Mouse (Mus musculus): ENCODE data around the gene Arid1b.

The Arid1b gene

GRCm38 (mm10) chr17:5012517-5012916 lies 18.4 kb downstream of the Arid1b start:
- intact Hi-C loops (cut with DNase I), result no loop called here

DNA sequence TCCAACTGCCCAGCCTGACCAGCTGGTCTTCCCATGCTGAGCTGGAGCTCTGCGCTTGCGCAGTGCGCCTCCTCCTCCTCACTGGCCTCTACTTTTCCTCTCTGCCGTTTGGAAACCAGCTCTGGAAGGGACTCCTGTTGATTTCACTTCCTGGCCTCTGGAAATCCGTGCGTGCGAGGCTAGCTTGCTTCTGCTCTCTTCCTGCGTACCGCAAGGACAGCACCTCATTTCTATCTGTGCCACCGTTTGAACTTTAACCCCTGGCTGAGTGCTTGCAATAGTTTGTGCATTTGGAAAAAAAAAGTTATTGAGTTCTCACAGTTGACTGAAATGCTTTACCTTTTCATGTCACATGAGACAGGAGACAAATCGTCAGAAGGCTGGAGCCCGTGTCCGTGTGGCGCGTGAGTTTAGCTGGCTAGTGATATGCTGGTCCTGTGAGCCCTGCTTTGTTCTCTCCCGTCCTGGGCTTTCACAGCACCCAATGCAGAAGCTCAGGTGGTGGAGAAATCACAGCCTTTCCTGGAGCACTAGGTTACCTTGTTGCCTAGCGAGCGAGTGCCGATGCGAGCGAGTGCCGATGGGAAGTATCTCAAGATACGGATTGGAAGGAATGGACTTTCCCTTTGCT lies 20.3 kb downstream of the Arid1b start:
- intact Hi-C loops (cut with DNase I), result no loop called here

DNA sequence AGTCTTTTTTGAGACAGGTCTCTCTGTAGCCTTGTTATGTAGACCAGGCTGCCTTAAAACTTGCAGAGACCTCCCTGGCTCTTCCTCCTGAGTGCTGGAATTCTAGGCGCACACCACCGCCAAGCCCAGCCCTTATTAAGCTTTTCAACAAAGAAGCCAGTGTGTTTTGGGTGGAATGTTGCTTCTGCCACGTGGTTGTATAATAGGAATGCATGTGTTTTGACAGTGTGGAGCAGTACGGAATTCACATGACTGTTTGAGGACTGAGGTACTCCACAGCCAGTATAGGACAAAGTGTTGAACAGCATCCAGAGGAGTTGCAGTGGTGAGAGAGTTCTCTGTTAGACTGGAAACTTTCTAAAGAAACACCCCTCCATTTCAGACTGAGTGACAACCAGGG lies 22.3 kb downstream of the Arid1b start:
- intact Hi-C loops (cut with DNase I), result no loop called here

GRCm38 (mm10) chr17:5017065-5017464 lies 22.9 kb downstream of the Arid1b start:
- intact Hi-C loops (cut with DNase I), result no loop called here

- intact Hi-C loops (cut with DNase I), result no loop called here
These were observed 27.3 kb downstream of the Arid1b start for GRCm38 (mm10) chr17:5021303-5022003.

DNA sequence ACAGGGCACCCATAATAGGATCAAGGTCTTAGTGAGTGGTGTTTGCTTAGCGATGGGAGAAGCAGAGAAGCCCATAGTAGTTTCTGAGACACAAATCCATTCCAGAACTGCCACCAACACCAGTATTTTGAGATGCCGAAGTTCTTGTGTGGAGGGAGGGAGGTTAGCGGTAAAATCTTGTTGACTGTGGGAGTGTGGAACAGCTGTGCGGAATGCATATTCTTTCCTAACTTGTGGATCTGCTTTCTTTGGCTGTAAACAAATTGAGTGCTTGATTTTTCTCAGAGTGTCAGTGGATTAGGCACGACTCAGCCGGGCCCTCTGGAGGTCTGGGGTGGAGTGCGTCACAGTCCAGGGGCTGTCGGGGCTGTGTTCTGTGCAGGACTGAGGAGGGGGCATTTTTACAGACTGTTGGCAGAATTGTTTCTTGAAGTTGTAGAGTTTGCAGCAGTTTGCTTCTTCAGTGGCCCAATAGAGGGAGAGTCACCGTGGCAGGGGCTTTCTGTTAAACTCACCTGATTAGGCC lies 27.9 kb downstream of the Arid1b start:
- intact Hi-C loops (cut with DNase I), result no loop called here

- intact Hi-C loops (cut with DNase I), result no loop called here
These were observed 29.6 kb downstream of the Arid1b start for GRCm38 (mm10) chr17:5023745-5024144.

DNA sequence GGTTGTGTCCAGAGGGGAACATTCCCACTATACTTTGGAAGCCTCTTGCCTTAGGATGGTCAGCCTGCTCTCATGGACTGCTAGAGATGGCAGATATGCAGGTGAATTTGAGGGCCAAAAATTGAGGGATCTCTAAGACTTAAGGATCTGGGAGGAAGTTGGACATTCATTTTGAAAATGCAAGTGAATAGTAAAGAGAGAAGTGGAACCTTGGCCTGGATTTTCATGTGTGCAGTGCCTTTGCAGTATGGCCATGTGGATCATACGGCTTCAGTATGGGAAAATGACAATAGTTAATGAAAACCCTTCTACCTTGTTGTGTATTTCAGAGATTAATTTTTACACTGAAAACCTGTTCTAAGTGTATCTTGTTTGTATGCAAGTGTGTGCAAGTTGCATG lies 31.3 kb downstream of the Arid1b start:
- intact Hi-C loops (cut with DNase I), result no loop called here

DNA sequence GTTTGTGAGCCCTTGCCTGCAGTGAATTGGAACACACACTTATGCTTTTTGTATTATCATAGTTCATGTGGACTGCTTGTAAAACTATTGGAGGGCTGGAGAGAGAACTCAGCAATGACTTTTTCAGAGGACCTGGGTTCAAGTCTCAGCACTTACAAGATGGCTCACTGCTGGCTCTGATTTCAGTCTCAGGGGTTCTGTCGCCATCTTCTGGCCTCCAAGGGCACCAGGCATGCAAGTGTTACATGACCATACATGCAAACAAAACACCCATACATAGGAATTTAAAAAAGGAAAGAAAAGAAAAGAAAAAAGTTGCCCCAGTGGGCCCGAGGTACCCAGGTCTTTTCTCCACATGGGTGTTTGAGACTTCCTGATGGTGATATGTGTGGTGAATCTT lies 32.4 kb downstream of the Arid1b start:
- intact Hi-C loops (cut with DNase I), result no loop called here

DNA sequence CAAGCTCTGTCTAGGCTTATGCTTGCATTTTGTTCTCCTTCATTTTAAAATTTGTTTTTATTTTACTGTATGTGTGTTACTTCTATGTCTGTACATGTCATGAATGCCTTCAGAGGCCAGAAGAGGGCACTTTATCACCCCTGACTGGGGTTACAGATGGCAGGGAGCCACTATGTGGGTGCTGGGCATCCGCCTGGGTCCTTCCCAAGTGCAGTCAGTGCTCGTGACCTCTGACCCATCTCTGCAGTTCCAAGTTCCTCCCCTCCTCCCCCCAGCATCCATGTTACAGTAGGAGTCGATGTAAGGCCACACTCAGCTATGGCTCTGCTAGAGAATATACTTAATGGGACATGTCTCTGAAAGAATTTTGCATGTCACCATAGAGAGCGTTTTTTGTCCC lies 35.0 kb downstream of the Arid1b start:
- intact Hi-C loops (cut with DNase I), result no loop called here

- intact Hi-C loops (cut with DNase I), result no loop called here
These were observed 36.2 kb downstream of the Arid1b start for GRCm38 (mm10) chr17:5030290-5030689.

- intact Hi-C loops (cut with DNase I), result no loop called here
These were observed 39.2 kb downstream of the Arid1b start for GRCm38 (mm10) chr17:5033346-5033745.

DNA sequence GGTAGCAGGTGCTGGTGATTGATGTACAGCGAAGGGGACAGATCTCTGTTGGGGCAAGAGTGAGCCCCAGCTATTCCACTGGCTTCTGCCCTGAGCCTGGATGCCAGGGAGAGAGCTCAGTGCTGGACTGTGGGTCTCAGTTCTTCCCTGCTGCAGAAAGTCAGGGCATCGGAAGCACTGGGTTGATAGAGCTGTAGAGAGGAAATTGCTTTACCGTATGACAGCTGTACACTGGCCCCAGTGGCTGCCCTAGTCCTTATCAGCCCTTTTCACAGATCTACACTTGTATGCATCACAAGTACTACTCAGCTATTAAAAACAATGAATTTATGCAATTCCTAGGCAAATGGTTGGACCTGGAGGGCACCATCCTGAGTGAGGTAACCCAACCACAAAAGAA lies 40.1 kb downstream of the Arid1b start:
- intact Hi-C loops (cut with DNase I), result no loop called here

GRCm38 (mm10) chr17:5036200-5036835 lies 42.2 kb downstream of the Arid1b start:
- intact Hi-C loops (cut with DNase I), result no loop called here

GRCm38 (mm10) chr17:5037199-5037598 lies 43.1 kb downstream of the Arid1b start:
- intact Hi-C loops (cut with DNase I), result no loop called here

DNA sequence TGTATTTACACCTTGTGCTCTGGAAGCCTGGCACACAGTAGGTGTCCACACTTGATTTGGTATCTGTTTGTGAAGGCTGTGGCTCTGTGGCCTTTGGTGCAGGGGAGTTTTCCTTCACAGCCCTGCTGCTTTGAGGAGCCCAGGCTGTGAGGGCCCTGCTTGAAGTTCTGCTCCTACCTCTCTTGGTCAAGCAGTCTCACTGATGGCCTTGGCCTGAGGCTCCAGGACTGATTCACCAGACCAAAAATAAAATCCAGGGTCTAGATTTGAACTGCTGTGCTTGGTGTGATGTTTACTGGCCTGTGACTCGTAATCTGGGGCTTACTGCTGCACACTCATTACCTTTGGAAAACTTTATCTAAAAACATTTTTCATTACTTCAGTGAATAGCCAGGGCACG lies 45.7 kb downstream of the Arid1b start:
- intact Hi-C loops (cut with DNase I), result no loop called here

GRCm38 (mm10) chr17:5043871-5044270 lies 49.7 kb downstream of the Arid1b start:
- intact Hi-C loops (cut with DNase I), result no loop called here

DNA sequence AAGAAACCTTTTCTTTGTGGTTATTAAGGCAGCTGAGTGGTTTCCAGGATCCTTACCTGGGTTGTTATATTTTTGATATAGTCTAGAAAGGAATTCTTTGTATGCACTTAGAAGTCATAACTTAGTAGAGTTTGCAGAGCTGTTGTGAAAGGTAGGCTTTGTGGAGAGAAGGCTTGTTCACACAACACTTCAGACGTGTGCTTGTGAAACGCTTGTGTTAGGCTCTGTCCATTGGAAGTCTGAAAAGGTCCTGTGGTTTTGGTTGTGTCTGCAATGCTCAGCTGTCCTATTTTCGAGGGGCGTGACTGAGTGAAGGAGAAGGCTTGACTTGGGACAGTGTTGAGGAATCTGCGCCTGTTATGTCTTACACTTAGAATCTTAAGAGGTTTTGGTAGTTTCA lies 51.5 kb downstream of the Arid1b start:
- intact Hi-C loops (cut with DNase I), result no loop called here

DNA sequence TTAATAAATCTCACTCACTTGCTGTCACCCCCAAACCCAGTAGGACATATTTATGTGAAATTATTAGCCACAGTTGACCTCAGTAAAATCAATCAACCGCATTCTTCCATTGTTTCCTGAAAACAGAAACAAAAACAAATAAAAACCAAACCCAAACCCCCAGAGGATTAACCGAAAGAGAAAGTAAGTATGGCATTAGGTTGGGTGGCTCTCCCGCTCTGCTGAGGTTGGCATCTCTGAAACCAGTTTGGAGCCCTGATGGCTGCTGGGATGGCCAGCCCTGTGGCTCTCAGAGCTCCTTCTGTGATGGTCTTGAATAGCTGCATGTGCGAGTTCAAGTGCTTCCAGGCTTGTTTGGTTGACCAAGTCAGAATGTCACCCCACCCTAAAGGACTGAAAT lies 53.2 kb downstream of the Arid1b start:
- intact Hi-C loops (cut with DNase I), result no loop called here

- intact Hi-C loops (cut with DNase I), result loop anchor here (10.0 kb wide), 1 partner anchor 45 kb away; no protein-coding TSS in a partner anchor
These were observed 56.1 kb downstream of the Arid1b start for GRCm38 (mm10) chr17:5050266-5050665.

DNA sequence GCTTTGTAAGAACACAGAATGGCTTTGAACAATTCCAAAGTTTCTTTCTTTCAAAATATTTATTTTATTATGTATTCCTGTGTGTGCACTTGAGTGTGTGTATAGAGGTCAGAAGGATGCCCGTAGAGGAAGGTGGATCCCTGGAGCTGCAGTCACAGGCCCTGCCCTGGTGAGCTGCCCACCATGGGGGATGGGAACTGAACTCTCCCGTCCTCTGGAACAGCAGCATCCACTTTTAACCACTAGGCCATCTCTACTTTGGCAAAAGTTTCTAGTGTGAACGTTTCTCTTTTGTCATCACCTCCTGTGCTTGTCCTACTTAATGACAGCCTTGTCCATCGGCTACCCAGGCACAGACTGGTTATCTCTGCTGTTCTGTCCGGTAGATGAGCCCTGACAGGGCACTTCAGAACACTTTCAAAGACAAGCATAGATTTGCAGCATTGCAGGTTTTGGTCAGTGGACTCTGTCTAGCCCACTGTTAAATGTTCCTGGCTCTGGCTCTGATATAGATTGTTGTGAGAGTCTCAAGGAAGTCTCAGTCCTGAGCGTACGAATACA lies 56.9 kb downstream of the Arid1b start:
- intact Hi-C loops (cut with DNase I), result loop anchor here (10.0 kb wide), 1 partner anchor 46 kb away; no protein-coding TSS in a partner anchor
